Mouse (Mus musculus) frontal cortex, postnatal 25 days (tissue): ENCODE measurements around the gene Smim6.
A peak's percentile ranks its signal among the peaks of the same experiment; 100 is the strongest.

ENCODE experiments used
- DNase-seq, 2 experiments: peaks; one replicate each; pipeline ENCODE4 v3.0.0; 2022; ENCODE audit warnings: low spot score in 2 of 2

The Smim6 gene

GRCm38 (mm10) chr11:115900561-115901337, 11.1 kb upstream of the Smim6 start:
- DNase-seq: no peak

DNA sequence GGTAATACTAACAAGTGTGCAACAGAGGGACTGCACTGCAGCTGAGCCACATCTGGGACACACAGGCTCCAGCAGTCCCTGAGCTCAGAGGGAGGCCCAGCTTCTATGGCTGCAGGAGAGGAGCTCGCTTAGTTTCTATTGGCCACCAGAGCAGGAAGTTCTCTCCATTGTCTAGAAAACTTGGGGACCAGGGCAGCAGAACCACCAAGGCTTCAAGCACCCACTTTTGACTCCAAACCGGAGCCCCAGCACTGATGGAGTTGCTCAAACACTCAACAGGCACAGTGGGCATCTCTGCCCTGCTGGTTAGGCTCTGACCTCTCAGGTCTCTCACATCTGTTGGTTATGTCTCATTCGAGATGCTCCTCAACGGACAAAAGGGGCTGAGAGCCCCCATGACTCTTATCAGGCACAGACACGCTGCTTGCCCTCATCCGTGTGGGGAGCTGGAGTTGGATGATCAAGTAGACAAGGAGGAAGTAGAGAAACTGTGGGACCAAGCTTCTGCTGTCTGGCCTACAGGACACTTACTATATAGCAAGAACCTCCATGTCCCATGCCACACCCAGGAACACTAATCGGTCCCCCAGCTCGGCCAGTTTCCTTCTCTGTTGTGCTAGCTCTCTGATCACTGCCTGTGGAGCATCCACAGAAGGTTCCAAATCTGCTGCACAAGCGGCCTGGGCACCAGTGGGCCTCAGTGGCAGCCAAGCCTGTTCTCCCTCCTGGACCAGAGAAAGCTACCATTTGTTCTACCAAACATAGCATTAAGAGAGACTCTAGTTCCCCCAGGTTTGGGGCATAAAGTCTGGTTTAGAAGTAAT, 10.3 kb upstream of the Smim6 start:
- no peak for DNase-seq

DNA sequence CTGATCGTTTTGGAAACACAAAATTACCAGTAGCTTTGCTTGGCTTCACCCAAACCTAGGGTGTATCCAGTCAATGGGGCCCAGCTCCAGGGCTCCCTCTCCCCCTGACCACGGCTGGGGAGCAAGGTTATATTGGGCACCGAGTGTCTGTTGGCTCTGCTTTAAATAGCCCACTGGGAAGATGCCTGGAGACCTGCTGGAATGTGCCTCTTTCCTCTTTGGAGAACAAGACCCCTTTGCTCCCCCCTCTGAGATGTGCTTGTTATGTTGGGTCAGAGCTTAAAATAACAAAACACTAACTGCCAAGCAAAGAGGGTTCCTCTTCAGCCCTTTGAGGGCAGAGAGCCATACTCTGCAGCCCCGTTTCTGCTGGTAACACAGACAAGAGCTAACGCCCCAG, 9.6 kb upstream of the Smim6 start:
- no peak for DNase-seq

GRCm38 (mm10) chr11:115902831-115903230, 9.0 kb upstream of the Smim6 start:
- DNase-seq: no peak

- no peak for DNase-seq
These were observed 8.2 kb upstream of the Smim6 start for GRCm38 (mm10) chr11:115903384-115904230.

DNA sequence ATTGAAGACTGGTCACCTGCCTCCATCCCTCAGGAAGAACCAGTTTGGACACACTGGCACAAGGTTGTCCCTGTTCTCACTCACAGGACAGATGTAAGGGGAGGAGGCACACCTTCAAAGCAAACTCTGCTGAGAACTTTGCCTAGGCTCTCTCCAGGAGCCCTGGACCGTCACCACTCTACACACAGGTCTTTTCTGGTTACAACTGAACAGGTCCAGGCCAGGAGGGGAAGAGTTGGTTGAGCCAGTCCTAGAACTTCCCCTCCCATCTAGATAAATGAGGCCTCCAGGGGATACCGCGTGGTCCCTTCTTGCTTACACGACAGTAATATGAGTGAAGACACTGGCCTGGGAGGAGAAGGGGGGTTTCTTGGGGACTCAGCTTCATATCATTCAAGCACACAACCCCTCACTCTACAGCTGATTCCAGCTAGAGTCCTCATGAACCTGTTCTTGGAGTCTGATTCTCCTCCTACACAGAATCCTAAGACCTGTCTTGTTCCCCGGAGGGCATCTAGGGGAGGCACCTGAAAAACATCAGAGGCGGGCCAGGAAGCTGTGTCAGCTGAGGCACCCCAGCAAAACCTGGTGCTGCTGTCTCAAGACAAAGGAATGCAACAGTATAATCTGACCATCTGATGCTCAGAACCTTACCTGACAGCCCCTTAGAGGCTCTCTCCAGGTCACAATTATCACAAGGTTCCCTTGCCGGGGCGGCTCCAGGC, 7.4 kb upstream of the Smim6 start:
- DNase-seq: no peak

GRCm38 (mm10) chr11:115904956-115905790, 6.6 kb upstream of the Smim6 start:
- peak in 1 of 2 experiments; percentile 17 for DNase-seq

DNA sequence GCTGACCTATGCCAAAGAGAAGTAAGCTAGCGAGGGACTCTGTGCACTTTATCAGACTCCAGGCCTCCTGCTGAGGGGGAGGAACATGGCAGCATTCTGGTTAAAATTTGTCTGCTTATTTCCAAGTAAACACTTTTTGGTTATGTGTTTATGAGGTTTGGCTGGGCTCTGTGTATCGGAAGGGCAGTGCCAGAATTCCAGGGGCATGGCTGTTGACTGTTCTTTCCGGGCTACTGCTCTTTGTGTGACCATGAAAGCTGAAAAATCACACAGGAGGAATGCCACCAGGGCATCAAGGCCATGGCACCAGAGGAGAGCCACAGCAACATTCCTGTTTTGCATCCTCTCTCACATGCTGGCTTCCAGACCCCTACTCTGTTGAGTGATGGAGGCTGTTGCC, 5.7 kb upstream of the Smim6 start:
- no peak for DNase-seq

- DNase-seq: no peak
These were observed 5.3 kb upstream of the Smim6 start for GRCm38 (mm10) chr11:115906521-115906920.

DNA sequence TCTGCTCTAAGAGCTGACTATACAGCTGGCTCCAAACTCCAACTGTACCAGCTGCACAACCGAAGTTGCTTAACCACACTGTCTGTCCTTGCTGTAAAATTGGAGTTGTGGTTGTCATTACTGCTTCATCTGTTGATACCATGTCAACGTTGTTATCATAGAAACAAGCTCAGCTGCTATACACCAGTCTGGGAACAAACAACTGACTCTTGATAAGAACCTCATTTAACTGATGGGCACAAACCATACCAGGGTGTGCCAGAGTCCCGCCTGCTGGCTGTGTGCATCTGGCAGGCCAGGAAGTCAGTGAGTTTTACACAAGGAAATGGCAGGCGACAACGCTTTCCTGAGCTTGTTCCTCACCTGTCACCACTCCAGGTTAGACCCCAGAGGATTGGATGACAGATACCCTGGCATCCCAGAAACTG, 669 bp upstream of the Smim6 start:
- DNase-seq: no peak

- no peak for DNase-seq
These were observed 4.8 kb downstream of the Smim6 start for GRCm38 (mm10) chr11:115916579-115916978.

DNA sequence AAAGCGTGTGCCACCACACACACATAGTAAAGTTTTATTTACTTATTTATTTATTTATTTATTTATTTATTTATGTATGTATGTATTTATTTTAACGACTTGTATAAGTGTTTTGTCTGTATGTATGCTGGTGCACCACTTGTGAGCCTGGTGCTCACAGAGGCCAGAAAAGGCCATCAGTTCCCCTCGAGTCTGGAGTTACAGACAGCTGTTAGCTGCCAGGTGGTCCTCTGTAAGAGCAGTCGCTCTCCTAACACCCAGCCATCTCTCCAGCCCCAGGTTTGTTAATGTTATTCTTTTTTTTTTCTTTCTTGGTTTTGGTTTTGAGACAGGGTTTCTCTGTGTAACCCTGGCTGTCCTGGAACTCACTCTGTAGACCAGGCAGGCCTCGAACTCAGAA, 6.8 kb downstream of the Smim6 start:
- DNase-seq: no peak

- no peak for DNase-seq
These were observed 7.3 kb downstream of the Smim6 start for GRCm38 (mm10) chr11:115919073-115919472.

DNA sequence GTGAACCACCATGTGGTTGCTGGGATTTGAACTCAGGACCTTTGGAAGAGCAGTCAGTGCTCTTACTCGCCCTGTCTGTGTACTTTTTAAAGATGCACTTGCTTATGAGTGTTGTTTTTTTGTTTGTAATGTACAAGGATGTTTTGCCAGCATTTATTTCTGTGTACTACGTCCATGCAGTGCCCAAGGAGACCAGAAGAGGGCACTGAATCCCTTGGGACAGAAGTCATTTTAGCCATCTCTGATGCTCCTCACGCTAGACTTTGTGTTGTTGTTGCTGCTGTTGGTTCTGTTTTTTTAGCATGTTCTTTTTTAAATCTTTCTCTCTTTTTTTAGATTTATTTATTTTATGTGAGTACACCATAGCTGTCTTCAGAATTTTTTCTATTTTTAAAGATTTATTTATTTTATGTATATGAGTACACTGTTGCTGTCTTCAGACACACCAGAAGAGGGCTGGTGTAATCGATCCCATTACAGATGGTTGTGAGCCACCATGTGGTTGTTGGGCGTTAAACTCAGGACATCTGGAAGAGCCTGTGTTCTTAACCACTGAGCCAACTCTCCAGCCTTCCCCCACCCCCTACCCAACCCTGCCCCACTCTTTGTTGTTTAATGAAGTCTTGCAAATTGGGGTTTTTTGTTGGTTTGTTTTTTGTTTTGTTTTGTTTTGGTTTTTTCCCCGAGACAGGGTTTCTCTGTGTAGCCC, 8.4 kb downstream of the Smim6 start:
- DNase-seq: no peak

GRCm38 (mm10) chr11:115921986-115922385, 10.2 kb downstream of the Smim6 start:
- no peak for DNase-seq

DNA sequence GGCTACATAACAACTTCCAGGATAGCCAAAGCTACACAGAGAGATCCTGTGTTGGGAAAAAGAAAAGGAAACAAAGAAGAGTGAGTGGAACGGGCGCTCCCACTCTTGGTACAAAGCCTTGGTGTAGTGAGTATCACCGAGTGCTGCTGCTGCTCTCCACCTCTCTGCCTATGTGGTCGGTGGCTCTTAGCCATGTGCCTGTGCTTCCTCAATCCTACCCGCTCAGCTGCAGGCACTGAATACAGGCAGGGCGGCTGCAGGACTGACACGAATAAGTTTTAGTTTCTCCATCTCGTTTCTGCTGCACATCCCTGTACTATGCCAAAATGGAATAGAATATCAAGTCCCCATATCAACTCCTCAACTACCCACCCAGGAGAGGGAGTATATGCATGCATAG, 17.2 kb downstream of the Smim6 start:
- DNase-seq: no peak

DNA sequence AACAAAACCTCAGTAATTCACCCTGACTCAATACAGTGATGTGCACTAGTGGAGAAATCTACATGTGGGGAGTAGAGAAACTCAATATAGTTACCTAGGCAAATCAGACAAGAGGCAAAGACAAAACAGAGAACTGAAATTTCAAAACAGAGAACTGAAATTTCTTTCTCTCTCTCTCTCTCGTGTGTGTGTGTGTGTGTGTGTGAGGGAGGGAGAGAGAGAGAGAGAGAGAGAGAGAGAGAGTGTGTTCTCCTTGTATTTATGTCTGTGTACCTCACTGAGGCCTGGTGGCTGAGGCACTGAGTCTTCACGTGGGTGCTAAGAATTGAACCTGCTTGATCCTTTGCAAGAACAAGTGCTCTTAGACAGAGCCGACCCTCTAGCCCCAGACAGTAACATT, 18.0 kb downstream of the Smim6 start:
- no peak for DNase-seq

DNA sequence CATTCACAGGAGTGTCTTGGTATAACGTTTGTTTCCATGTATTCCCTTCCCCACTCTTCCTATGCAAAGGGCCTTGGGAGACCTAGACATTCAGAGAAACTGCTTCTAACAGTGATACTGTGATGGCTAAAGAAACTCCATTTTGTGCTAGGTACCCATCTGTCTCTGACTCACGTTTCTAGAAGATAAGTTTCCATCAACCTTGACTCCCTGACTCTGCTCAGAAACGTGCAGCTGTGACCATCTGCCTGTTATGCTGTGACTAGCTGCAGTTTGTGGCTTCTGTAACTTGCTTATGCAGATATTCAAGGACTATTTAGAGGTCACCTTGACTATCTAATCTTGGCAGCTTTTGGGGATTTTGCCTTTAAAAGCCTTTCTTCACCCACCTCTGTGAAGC, 19.4 kb downstream of the Smim6 start:
- DNase-seq: no peak

DNA sequence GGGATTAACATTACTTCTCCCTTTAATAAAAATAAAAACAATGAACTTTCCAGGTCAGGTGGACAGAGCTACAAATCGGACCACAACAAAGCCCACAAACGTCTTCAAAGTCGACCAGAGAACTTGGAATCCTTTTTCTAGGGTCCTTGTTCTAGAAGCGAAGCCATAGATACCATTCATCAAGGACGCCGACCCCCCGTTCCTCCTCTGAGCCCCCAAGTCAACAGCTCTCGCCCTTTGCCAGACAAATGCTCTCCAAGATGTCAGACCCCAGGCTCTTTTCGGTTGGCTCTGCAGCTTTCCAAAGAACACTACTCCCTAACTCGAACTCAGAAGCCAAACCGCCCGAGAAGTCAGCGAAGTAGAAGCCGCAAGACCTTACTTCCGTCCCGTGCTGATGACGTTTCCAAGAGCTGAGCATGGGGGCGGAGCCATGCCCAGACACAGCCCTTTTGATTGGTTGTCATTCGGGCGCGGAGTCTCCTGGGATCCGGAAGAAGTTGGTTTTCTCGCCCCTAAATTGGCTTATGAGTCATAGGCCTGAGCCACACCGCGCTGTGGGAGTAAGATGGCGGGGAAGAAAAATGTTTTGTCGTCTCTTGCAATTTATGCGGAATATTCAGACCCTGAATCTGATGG, 21.4 kb downstream of the Smim6 start, which contains the start of the genes Sap30bp and Recql5:
Gene Sap30bp (plus strand): TSS at position 175 of the 639 bp plus-strand sequence.
Gene Recql5 (minus strand): TSS at position 370 of the 639 bp plus-strand sequence.
- peak; percentile 91 to 95 for DNase-seq
